Mouse (Mus musculus): ENCODE measurements around the gene Pacs2. TPM values are rescaled to one million over a fixed set of nuclear protein-coding genes. Genes with fewer than 3 reads are reported as not detected.
A peak's percentile ranks its signal among the peaks of the same experiment; 100 is the strongest.

The Pacs2 gene
- polyA plus RNA-seq, 1 experiment from 2014 or later = 7.9 TPM

DNA sequence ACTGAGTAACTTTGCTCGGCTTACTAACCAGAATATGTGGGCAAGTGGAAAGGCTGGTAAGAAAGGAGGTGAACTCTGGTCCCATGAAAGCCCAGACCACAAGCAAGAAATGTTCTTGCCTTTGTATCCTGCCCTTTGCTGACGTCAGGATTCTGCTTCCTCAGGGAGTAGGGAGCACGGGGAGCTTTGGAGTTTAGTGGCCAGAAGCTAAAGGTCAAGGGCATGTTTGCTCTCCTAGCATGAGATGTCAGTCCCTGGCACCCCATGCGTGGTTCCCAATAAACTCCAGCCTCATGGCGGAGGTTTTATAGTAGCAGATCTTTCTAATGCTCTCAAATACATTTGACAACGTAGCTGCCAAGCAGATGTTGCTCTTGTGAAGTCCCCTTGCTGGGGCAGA, 57.5 kb downstream of the Pacs2 start:
- Histone ChIP-seq H3K4me1 (replicated peaks; ENCODE audit: insufficient read depth, low read length) (0 out of 2 replicates have a peak, but pooled peaks cover 10% of the 10 kb centered on the region), H3K27ac (no peak overlapping the region), H3K27me3 (ENCODE audit: insufficient read depth, low read length) (no peaks in the 10 kb centered on the region), H3K9me3 (replicated peaks; ENCODE audit: low read length) (no peaks in the 10 kb centered on the region), H3K9ac (ENCODE audit: low read depth, low read length) (no peak overlapping the region), H3K4me3 (replicated peaks; ENCODE audit: low read depth, low read length) (no peak overlapping the region), H3K36me3 (ENCODE audit: insufficient read depth, low read length) (peaks cover 38% of the 10 kb centered on the region; the same call in 1 of the 2 replicates), H3K4me2 (ENCODE audit: low read length) (no peak overlapping the region)
- DNase-seq (ENCODE audit: low spot score) (no peak), ATAC-seq (replicated peaks; ENCODE audit: low FRiP score, low read depth) (no peak)
- no peak for TF ChIP-seq CTCF (IDR thresholded peaks at IDR 0.05; ENCODE audit: low read depth)
- WGBS = 76% methylated on average over 6 of the region's 6 CpGs

DNA sequence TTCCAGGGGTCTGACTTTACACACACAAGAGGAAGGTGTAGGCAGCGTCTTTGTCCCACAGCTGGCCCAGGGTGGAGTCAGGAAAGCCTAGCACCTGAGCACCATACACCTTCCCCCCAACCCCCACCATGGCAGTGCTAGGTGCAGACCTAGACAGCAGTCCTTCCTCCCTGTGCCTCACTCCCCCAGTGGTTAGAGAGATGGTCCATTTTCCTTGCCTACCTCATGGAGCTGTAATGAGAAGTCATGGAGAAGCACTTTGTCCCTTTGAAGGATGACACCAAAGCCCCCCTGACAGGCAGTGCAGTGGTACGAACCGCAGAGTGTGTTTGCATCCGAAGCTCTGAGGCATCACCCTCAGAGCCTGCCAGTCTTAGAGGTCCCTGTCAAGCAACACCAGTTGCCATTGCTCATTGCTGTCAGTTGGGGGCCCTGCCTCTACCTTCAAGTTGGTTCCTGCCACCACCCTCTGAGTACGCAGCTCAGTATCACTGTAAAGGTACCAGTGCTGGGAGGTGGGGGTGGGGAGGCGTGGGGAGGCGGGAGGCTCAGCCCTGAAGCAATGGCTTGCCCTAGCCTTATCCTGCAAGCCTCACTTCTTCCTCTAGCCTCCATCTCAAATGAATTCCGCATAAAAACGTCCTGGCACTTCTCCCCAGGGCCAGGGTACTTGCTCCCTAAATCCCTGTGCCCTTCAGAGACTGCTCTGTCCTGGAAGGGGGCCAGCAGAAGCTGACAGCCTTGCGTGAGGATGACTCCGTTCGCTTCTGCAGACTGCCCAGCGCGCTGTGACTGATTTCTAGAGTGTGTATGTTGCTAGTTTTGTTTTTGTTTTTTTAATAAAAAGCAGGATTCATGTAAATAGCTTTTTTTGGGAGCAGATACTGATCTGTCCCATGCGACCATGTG, 59.4 kb downstream of the Pacs2 start:
- H3K36me3 ChIP-seq (ENCODE audit: insufficient read depth, low read length) = peaks cover 24% of the 10 kb centered on the region; the same call in 1 of the 2 replicates
- peak overlapping the region; percentile 87 for H3K27ac ChIP-seq
- peak overlapping the region; percentile 35 for H3K4me3 ChIP-seq (replicated peaks; ENCODE audit: low read depth, low read length)
- no peaks in the 10 kb centered on the region for H3K27me3 ChIP-seq (ENCODE audit: insufficient read depth, low read length)
- WGBS = 11% methylated on average over 15 of the region's 15 CpGs
- 0 out of 2 replicates have a peak, but pooled peaks cover 10% of the 10 kb centered on the region for H3K4me1 ChIP-seq (replicated peaks; ENCODE audit: insufficient read depth, low read length)
- TF ChIP-seq CTCF (IDR thresholded peaks at IDR 0.05; ENCODE audit: low read depth) = peak; percentile 9; the same call in 1 of the 2 replicates
- ATAC-seq (replicated peaks; ENCODE audit: low FRiP score, low read depth) = peak; percentile 19; the same call in 1 of the 2 replicates
- H3K4me2 ChIP-seq (ENCODE audit: low read length) = peak overlapping the region; percentile 76
- H3K9ac ChIP-seq (ENCODE audit: low read depth, low read length) = peak overlapping the region; percentile 52; the same call in 1 of the 2 replicates
- DNase-seq (ENCODE audit: low spot score) = peak; percentile 22
- no peaks in the 10 kb centered on the region for H3K9me3 ChIP-seq (replicated peaks; ENCODE audit: low read length)

DNA sequence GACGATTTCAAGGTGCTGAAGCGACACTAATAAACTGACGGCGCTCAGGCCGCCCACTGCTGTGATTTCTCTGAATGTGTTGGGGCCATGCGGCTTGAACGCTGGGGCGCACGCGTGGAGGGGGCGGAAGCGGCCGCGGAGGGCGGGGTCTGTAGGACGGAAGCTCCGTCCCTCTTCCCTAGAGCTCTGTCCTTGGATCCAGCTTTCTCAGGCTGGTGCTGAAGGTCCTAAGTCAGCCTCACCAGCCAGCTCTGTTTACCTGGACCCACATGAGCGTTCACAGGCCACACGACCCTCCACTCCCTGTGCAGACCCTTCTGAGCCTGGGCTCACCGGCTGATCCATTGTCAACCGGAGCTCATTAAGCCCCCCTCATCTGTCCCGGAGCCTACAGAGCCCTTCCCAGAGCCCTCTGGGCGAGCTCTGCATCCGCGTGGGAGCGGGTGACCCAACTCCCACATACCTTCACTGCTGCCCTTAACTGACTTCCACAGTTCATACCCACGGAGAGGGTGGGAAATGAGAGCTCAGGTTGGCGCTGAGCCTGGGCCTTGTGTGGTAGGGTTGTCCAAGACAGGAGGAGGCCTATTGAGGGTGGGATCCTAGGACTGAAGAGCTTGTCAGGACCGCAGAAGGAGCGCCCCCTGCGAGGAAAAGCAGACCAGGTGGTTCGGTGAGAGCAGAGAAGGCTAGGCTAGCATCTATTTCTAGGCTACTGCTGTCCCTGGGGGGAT, 60.2 kb downstream of the Pacs2 start, which contains the start of gene Tex22:
Tex22 (plus strand) TSS at position 174 of the 734 bp plus-strand sequence.
- 2% methylated on average over 32 of the region's 32 CpGs for WGBS

DNA sequence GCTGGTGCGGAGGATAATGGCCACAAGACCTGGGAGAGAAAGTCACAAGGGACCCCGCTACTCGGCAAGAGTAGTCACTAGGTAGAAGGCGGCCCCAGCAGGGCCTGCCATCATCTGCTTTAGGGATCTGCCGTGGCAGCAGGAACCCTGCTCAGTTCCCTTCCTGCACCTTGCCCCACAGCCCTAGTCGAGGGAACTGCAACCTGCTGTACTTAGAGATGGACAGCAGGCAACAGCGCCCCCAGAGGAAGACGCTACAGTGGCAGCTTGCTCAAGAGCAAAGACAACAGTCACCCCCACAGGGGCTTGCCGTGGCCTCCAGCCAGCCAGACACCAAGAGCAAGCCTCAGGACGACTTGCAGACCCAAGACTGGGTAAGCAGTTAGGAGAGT, 60.8 kb downstream of the Pacs2 start:
- DNase-seq (ENCODE audit: low spot score) (peak; percentile 95), ATAC-seq (replicated peaks; ENCODE audit: low FRiP score, low read depth) (peak; percentile 79)
- peak overlapping the region; percentile 87 for H3K27ac ChIP-seq
- H3K36me3 ChIP-seq (ENCODE audit: insufficient read depth, low read length) = peaks cover 11% of the 10 kb centered on the region; the same call in 1 of the 2 replicates
- H3K9ac ChIP-seq (ENCODE audit: low read depth, low read length) = peak overlapping the region; percentile 41
- 0 out of 2 replicates have a peak, but pooled peaks cover 10% of the 10 kb centered on the region for H3K4me1 ChIP-seq (replicated peaks; ENCODE audit: insufficient read depth, low read length)
- peak; percentile 93 for TF ChIP-seq CTCF (IDR thresholded peaks at IDR 0.05; ENCODE audit: low read depth)
- H3K4me2 ChIP-seq (ENCODE audit: low read length) = peak overlapping the region; percentile 76
- no peaks in the 10 kb centered on the region for H3K9me3 ChIP-seq (replicated peaks; ENCODE audit: low read length)
- WGBS = 4% methylated on average over 10 of the region's 10 CpGs
- peak overlapping the region; percentile 35 for H3K4me3 ChIP-seq (replicated peaks; ENCODE audit: low read depth, low read length)
- H3K27me3 ChIP-seq (ENCODE audit: insufficient read depth, low read length) = no peaks in the 10 kb centered on the region

More for the DNA sequence above, 60.2 kb downstream of the Pacs2 start, which contains the start of gene Tex22:
- Histone ChIP-seq H3K4me1 (replicated peaks; ENCODE audit: insufficient read depth, low read length) (0 out of 2 replicates have a peak, but pooled peaks cover 10% of the 10 kb centered on the region), H3K27me3 (ENCODE audit: insufficient read depth, low read length) (no peaks in the 10 kb centered on the region), H3K27ac (peak within 1 kb of the TSS; percentile 87), H3K4me3 (replicated peaks; ENCODE audit: low read depth, low read length) (peak within 1 kb of the TSS; percentile 35), H3K4me2 (ENCODE audit: low read length) (peak within 1 kb of the TSS; percentile 76), H3K9ac (ENCODE audit: low read depth, low read length) (peak within 1 kb of the TSS; percentile 52), H3K9me3 (replicated peaks; ENCODE audit: low read length) (no peaks in the 10 kb centered on the region), H3K36me3 (ENCODE audit: insufficient read depth, low read length) (peaks cover 17% of the 10 kb centered on the region; the same call in 1 of the 2 replicates)
- peak; percentile 92 for DNase-seq (ENCODE audit: low spot score)
- peak; percentile 87 for ATAC-seq (replicated peaks; ENCODE audit: low FRiP score, low read depth)
- TF ChIP-seq CTCF (IDR thresholded peaks at IDR 0.05; ENCODE audit: low read depth) = no peak

DNA sequence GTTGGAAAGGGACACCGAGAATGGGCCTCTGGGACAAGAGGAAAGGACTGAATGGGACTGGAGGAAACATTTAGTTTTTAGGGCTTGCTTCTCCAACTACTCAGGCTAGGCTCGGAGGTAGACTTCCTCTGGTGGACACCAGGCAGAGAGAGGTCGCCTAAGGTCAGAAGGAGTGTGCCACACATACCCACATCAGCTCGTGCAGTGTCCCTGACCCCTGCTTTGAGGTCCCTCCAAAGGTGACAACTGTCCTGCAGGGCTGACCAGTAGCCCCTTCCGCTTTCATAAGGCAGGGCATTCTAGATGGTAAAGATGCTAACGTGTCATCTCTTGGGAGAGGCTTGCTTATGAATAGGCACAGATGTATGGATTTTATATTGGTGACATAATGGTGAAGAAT, 61.2 kb downstream of the Pacs2 start:
- H3K4me3 ChIP-seq (replicated peaks; ENCODE audit: low read depth, low read length) = no peak overlapping the region
- 0 out of 2 replicates have a peak, but pooled peaks cover 10% of the 10 kb centered on the region for H3K4me1 ChIP-seq (replicated peaks; ENCODE audit: insufficient read depth, low read length)
- WGBS = 38% methylated on average over 6 of the region's 6 CpGs
- ATAC-seq (replicated peaks; ENCODE audit: low FRiP score, low read depth) (no peak), DNase-seq (ENCODE audit: low spot score) (no peak)
- no peak for TF ChIP-seq CTCF (IDR thresholded peaks at IDR 0.05; ENCODE audit: low read depth)
- 0 out of 2 replicates have a peak, but pooled peaks cover 7% of the 10 kb centered on the region for H3K36me3 ChIP-seq (ENCODE audit: insufficient read depth, low read length)
- H3K9ac ChIP-seq (ENCODE audit: low read depth, low read length) = no peak overlapping the region
- no peaks in the 10 kb centered on the region for H3K9me3 ChIP-seq (replicated peaks; ENCODE audit: low read length)
- H3K4me2 ChIP-seq (ENCODE audit: low read length) = peak overlapping the region; percentile 76; the same call in 1 of the 2 replicates
- no peak overlapping the region for H3K27ac ChIP-seq
- no peaks in the 10 kb centered on the region for H3K27me3 ChIP-seq (ENCODE audit: insufficient read depth, low read length)

DNA sequence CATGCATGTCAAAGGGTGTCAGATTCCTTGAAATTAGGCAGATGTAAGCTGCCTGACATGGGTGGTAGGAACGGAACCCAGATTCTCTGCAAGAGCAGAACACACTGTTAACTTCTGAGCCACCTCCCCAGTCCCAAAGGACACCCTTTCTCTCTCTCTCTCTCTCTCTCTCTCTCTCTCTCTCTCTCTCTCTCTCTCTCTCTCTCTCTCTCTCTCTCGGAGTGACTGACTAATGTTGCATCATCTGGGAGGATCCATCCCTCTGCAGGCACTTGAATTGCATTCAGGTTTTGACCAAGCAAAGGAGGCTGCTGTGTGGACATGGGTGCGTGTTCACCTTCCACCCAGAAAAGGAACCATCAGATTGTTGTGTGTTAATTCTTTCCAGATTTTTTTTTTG, 73.0 kb downstream of the Pacs2 start:
- 66% methylated on average over 3 of the region's 3 CpGs for WGBS
- no peak for ATAC-seq (replicated peaks; ENCODE audit: low FRiP score, low read depth)

More for the DNA sequence above, 73.0 kb downstream of the Pacs2 start:
- Histone ChIP-seq H3K9ac (ENCODE audit: low read depth, low read length) (no peak overlapping the region), H3K27ac (no peak overlapping the region), H3K4me1 (replicated peaks; ENCODE audit: insufficient read depth, low read length) (no peaks in the 10 kb centered on the region), H3K4me3 (replicated peaks; ENCODE audit: low read depth, low read length) (no peak overlapping the region), H3K9me3 (replicated peaks; ENCODE audit: low read length) (no peaks in the 10 kb centered on the region), H3K36me3 (ENCODE audit: insufficient read depth, low read length) (no peaks in the 10 kb centered on the region), H3K27me3 (ENCODE audit: insufficient read depth, low read length) (no peaks in the 10 kb centered on the region), H3K4me2 (ENCODE audit: low read length) (no peak overlapping the region)
- no peak for TF ChIP-seq CTCF (IDR thresholded peaks at IDR 0.05; ENCODE audit: low read depth)
- DNase-seq (ENCODE audit: low spot score) = no peak

Data from kidney, postnatal 0 days (tissue).